Mouse (Mus musculus): Measurements from ENCODE around the gene Gm10134. TPM values are rescaled to one million over a fixed set of nuclear protein-coding genes. Genes with fewer than 3 reads are reported as not detected.

Gene Gm10134
- polyA plus RNA-seq, 1 experiment from 2014 or later, result 11.8 TPM

- peak overlapping the region; percentile 46 for H3K4me2 ChIP-seq (replicated peaks)
- H3K9ac ChIP-seq, result peak overlapping the region; percentile 34
- H3K36me3 ChIP-seq, result no peaks in the 10 kb centered on the region
- 15% methylated on average over 11 of the region's 11 CpGs for WGBS
- ATAC-seq, result peak; percentile 93
- H3K4me1 ChIP-seq (replicated peaks), result peaks cover 44% of the 10 kb centered on the region
- peak overlapping the region; percentile 90 for H3K27ac ChIP-seq
- H3K27me3 ChIP-seq (replicated peaks), result no peaks in the 10 kb centered on the region
- H3K9me3 ChIP-seq, result no peaks in the 10 kb centered on the region
- no peak overlapping the region for H3K4me3 ChIP-seq (replicated peaks)
Observed at GRCm38 (mm10) chr2:28525219-28525942, 19.5 kb downstream of the Gm10134 start.

GRCm38 (mm10) chr2:28525943-28526876 lies 20.3 kb downstream of the Gm10134 start:
- WGBS, result 26% methylated on average over 12 of the region's 12 CpGs
- Histone ChIP-seq H3K4me2 (replicated peaks) (peak overlapping the region; percentile 46), H3K27me3 (replicated peaks) (no peaks in the 10 kb centered on the region), H3K4me3 (replicated peaks) (no peak overlapping the region), H3K4me1 (replicated peaks) (peaks cover 44% of the 10 kb centered on the region), H3K36me3 (no peaks in the 10 kb centered on the region), H3K9me3 (no peaks in the 10 kb centered on the region), H3K9ac (peak overlapping the region; percentile 6), H3K27ac (peak overlapping the region; percentile 90)
- peak; percentile 47 for ATAC-seq

GRCm38 (mm10) chr2:28527436-28528353 lies 21.8 kb downstream of the Gm10134 start:
- 90% methylated on average over 20 of the region's 20 CpGs for WGBS
- Histone ChIP-seq H3K36me3 (no peaks in the 10 kb centered on the region), H3K27me3 (replicated peaks) (no peaks in the 10 kb centered on the region), H3K27ac (no peak overlapping the region), H3K9ac (no peak overlapping the region), H3K9me3 (no peaks in the 10 kb centered on the region), H3K4me1 (replicated peaks) (peaks cover 50% of the 10 kb centered on the region), H3K4me2 (replicated peaks) (no peak overlapping the region), H3K4me3 (replicated peaks) (no peak overlapping the region)
- no peak for ATAC-seq

GRCm38 (mm10) chr2:28528354-28528730 lies 22.4 kb downstream of the Gm10134 start:
- WGBS, result 93% methylated on average over 7 of the region's 7 CpGs
- no peak for ATAC-seq

GRCm38 (mm10) chr2:28529856-28530255 lies 24.0 kb downstream of the Gm10134 start:
- 75% methylated on average over 4 of the region's 4 CpGs for WGBS
- no peak overlapping the region for H3K27ac ChIP-seq
- no peak overlapping the region for H3K4me2 ChIP-seq (replicated peaks)
- 0 out of 2 replicates have a peak overlapping the region, but pooled peaks have one; percentile 5 for H3K9ac ChIP-seq
- peaks cover 53% of the 10 kb centered on the region for H3K4me1 ChIP-seq (replicated peaks)
- no peak overlapping the region for H3K4me3 ChIP-seq (replicated peaks)
- no peaks in the 10 kb centered on the region for H3K27me3 ChIP-seq (replicated peaks)
- no peaks in the 10 kb centered on the region for H3K36me3 ChIP-seq
- ATAC-seq, result no peak
- no peaks in the 10 kb centered on the region for H3K9me3 ChIP-seq

More at GRCm38 (mm10) chr2:28528354-28528730, 22.4 kb downstream of the Gm10134 start:
- Histone ChIP-seq H3K4me3 (replicated peaks) (no peak overlapping the region), H3K9me3 (no peaks in the 10 kb centered on the region), H3K9ac (no peak overlapping the region), H3K36me3 (no peaks in the 10 kb centered on the region), H3K27me3 (replicated peaks) (no peaks in the 10 kb centered on the region), H3K4me1 (replicated peaks) (peaks cover 53% of the 10 kb centered on the region), H3K4me2 (replicated peaks) (no peak overlapping the region), H3K27ac (no peak overlapping the region)

GRCm38 (mm10) chr2:28530311-28530710 lies 24.4 kb downstream of the Gm10134 start:
- 66% methylated on average over 7 of the region's 7 CpGs for WGBS
- Histone ChIP-seq H3K4me3 (replicated peaks) (no peak overlapping the region), H3K27ac (no peak overlapping the region), H3K9ac (no peak overlapping the region), H3K27me3 (replicated peaks) (no peaks in the 10 kb centered on the region), H3K4me1 (replicated peaks) (peaks cover 53% of the 10 kb centered on the region), H3K36me3 (no peaks in the 10 kb centered on the region), H3K4me2 (replicated peaks) (no peak overlapping the region), H3K9me3 (no peaks in the 10 kb centered on the region)
- ATAC-seq, result no peak

GRCm38 (mm10) chr2:28532938-28533771 lies 27.3 kb downstream of the Gm10134 start:
- peak overlapping the region; percentile 77 for H3K27ac ChIP-seq
- 3% methylated on average over 49 of the region's 49 CpGs for WGBS

GRCm38 (mm10) chr2:28533901-28534435 lies 28.1 kb downstream of the Gm10134 start:
- no peaks in the 10 kb centered on the region for H3K36me3 ChIP-seq
- 63% methylated on average over 7 of the region's 7 CpGs for WGBS
- H3K9me3 ChIP-seq, result no peaks in the 10 kb centered on the region
- H3K27ac ChIP-seq, result peak overlapping the region; percentile 77
- no peak for ATAC-seq
- peak overlapping the region; percentile 73 for H3K4me3 ChIP-seq (replicated peaks)
- H3K4me2 ChIP-seq (replicated peaks), result peak overlapping the region; percentile 84
- H3K4me1 ChIP-seq (replicated peaks), result peaks cover 68% of the 10 kb centered on the region
- H3K27me3 ChIP-seq (replicated peaks), result no peaks in the 10 kb centered on the region
- peak overlapping the region; percentile 80 for H3K9ac ChIP-seq

More at GRCm38 (mm10) chr2:28532938-28533771, 27.3 kb downstream of the Gm10134 start:
- Histone ChIP-seq H3K4me3 (replicated peaks) (peak overlapping the region; percentile 73), H3K27me3 (replicated peaks) (no peaks in the 10 kb centered on the region), H3K4me2 (replicated peaks) (peak overlapping the region; percentile 84), H3K9me3 (no peaks in the 10 kb centered on the region), H3K9ac (peak overlapping the region; percentile 80), H3K36me3 (no peaks in the 10 kb centered on the region), H3K4me1 (replicated peaks) (peaks cover 62% of the 10 kb centered on the region)
- ATAC-seq, result peak; percentile 95

- Histone ChIP-seq H3K4me1 (replicated peaks) (peaks cover 73% of the 10 kb centered on the region), H3K4me3 (replicated peaks) (peak overlapping the region; percentile 73), H3K9ac (peak overlapping the region; percentile 80), H3K27ac (peak overlapping the region; percentile 77), H3K9me3 (no peaks in the 10 kb centered on the region), H3K4me2 (replicated peaks) (peak overlapping the region; percentile 84), H3K36me3 (no peaks in the 10 kb centered on the region), H3K27me3 (replicated peaks) (no peaks in the 10 kb centered on the region)
- ATAC-seq, result no peak
- 40% methylated on average over 11 of the region's 11 CpGs for WGBS
Observed at GRCm38 (mm10) chr2:28534436-28535262, 28.8 kb downstream of the Gm10134 start.

- no peaks in the 10 kb centered on the region for H3K27me3 ChIP-seq (replicated peaks)
- 41% methylated on average over 4 of the region's 4 CpGs for WGBS
- no peak overlapping the region for H3K4me3 ChIP-seq (replicated peaks)
- no peaks in the 10 kb centered on the region for H3K9me3 ChIP-seq
- 0 out of 2 replicates have a peak overlapping the region, but pooled peaks have one; percentile 80 for H3K9ac ChIP-seq
- ATAC-seq, result no peak
- H3K36me3 ChIP-seq, result no peaks in the 10 kb centered on the region
- H3K4me1 ChIP-seq (replicated peaks), result peaks cover 73% of the 10 kb centered on the region
- peak overlapping the region; percentile 84 for H3K4me2 ChIP-seq (replicated peaks)
- H3K27ac ChIP-seq, result peak overlapping the region; percentile 77
Observed at GRCm38 (mm10) chr2:28535263-28535540, 29.3 kb downstream of the Gm10134 start.

Measured in intestine, embryonic 15.5 days (tissue).